Mouse (Mus musculus) embryonic fibroblast, embryonic 13.5 days (primary cell): ENCODE measurements around the gene Nrxn1.

Source experiments
- CTCF ChIP-seq: IDR thresholded peaks from 2 replicates; pipeline ENCODE4 v1.5.1; 2011; ENCODE audit warnings: mild to moderate bottlenecking, control low read depth, low read length, moderate library complexity, borderline replicate concordance; ENCODE audit not compliant: insufficient read depth
- POLR2A ChIP-seq: IDR thresholded peaks from 2 replicates; pipeline ENCODE4 v1.6.1; 2011; ENCODE audit warnings: low read depth, mild to moderate bottlenecking, control low read depth, low read length, moderate library complexity

DNA sequence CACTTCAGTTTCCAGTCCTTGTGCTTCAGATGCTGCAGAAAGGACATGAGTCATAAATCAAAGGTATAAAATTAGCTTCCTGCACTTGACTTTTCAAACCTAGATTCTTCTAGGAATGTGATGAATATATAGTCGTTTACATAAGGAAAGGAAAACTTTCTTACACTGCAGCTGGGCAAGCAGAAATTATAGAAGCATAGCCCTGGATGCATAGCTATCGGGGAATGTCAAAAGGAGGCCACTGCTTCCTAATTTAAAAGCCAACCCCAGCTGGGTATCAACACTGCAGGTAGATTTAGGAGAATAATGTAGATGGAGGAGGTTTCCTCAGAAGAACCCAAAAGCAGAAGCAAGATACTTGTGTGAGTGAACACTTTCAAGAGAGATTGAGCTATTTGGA is 523.0 kb downstream of the Nrxn1 start:
- TF ChIP-seq CTCF (no peak), POLR2A (no peak)
